Mouse (Mus musculus) lung, postnatal 0 days (tissue): Measurements from ENCODE around the gene Dpep3.

Experiments
- CTCF ChIP-seq: IDR thresholded peaks from 2 replicates; pipeline ENCODE4 v1.5.1; 2016; ENCODE audit warnings: antibody characterized with exemption, mild to moderate bottlenecking
- EP300 ChIP-seq: IDR thresholded peaks from 2 replicates; pipeline ENCODE4 v1.6.1; 2016; ENCODE audit warnings: antibody characterized with exemption, mild to moderate bottlenecking, control low read depth

DNA sequence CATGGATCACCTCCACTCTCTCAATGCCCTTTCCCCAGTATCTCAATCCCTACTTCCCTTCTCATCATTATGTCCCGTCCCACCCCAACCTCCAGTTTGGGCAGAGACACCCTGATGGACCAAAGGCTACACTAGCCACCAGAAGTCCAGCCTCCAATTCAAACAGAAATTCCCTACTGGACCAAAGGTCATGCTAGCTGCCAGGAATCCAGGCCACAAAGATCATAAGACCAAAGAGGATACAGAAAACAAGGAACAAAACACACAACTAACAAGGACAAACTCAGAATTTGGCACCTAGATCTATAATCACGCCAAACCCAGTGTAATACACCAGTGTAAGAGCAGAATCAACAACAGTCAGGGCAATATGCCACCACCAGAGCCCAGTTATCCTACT, 19.7 kb upstream of the Dpep3 start:
- TF ChIP-seq CTCF = no peak
- no peak for TF ChIP-seq EP300
